Mouse (Mus musculus) CD4-positive helper T cell, adult 2 months (primary cell): ENCODE results near the gene Dag1.
A peak's percentile ranks its signal among the peaks of the same experiment; 100 is the strongest.
"Not testable (repeated sequence)": the region's sequence is repeated elsewhere in the genome, so short reads cannot be mapped to it uniquely, and the experiment has no call there.

Experiments
- DNase-seq: peaks from one replicate; pipeline ENCODE4 v3.0.0-alpha.2; 2012; ENCODE audit warnings: low read depth, missing footprints, low spot score

The Dag1 gene

DNA sequence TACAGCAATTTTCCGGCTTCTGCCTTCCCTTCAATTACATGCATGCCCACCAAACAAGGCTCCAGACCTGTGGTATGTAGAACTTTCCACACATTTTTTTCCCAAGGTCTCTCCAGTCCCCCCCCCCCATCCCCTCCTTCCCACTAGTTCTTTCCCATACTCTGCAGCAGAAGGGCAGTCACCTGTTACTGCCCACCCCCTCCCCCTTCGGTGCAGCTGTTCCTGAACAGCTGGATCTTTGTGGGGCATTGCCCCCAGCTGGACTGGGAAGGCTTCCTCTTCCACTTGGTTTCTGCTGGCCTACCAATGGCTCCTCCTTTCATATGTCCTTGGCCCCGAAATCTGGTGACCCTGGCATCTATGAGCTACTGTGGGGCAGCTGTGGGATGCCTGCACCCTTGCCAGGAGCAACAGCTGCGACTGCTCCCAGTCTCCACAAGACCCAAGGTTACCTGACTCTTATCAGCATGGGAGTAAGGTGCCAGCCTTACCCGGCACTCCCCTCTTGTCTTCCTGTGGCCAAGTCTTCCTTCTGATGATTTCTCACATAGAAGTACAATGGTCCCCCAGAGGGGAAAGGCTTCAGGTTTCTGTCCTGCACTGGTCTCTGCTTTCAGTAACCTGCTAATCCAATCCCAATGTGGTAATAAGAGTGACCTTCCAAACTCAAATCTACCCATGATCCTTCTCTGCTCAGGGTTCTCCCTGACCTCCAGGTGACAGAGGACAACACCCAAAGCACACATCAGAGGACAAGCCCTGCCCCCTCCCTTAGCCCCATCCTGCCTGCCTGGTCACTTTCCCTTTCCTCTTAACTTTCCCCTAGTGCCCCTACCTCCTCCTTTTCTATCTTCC lies 10.9 kb upstream of the Dag1 start:
- no peak for DNase-seq

DNA sequence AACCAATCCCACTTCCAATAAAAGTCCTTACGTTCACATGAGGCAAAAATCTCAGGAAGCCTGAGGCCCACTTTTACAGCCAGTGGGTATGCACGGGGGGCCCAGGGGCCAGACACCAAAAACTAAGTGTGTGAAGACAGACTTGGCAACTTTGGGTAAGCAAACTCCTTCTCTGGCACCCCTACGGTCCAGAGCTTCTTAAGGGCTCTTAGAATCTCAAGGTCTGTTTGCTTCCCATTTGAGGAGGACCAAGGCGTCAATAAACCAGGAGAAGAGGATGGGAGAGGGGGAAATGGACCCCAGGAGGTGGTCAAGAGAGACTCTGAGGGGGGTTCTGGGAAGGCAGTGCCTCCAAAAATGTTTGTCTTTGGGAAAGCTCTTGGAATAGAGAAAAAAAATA lies 9.7 kb upstream of the Dag1 start:
- no peak for DNase-seq

DNA sequence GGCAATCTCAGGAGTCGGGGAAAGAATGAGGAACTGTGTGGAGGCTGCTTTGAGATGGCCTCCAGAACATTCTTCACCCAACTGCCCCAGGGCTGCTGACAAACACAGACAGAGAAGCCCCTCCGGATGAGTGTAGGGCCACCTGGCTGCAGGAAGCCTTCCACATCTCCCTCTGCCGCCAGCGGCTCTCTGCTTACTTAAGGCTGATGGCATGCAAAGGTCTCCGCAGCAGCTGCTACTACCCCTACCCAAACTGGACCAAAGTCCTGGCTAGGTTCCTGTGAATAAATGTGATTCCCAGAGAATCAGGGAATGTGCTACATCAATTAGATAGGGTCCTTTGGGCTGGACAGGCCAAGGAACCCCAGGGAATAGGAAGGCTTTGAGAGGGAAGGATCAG lies 8.9 kb upstream of the Dag1 start:
- no peak for DNase-seq

- no peak for DNase-seq
Measured at GRCm38 (mm10) chr9:108271941-108272340, 8.2 kb upstream of the Dag1 start.

DNA sequence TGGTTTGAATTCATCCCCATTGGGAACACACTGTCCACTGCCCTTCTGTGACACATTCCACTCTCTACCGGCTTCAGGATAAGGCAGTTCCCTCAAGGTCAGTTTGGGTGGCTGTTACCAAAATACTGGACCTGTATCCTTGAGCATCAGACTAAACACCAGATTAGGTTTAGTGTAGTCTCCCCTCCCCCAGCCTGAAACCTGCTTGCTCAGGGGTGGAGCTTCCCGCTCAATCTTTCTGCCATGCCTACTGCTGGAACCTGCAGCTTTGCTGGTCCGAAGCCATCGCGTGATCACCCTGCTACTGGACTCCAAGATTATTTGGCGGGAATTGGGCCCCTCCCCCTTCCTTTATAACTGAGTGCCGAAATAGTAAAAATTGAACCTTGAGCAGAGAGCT lies 4.9 kb upstream of the Dag1 start:
- DNase-seq: not testable (repeated sequence)

- DNase-seq: no peak
Measured at GRCm38 (mm10) chr9:108267691-108268090, 3.9 kb upstream of the Dag1 start.

GRCm38 (mm10) chr9:108266261-108266935 lies 2.6 kb upstream of the Dag1 start:
- no peak for DNase-seq

DNA sequence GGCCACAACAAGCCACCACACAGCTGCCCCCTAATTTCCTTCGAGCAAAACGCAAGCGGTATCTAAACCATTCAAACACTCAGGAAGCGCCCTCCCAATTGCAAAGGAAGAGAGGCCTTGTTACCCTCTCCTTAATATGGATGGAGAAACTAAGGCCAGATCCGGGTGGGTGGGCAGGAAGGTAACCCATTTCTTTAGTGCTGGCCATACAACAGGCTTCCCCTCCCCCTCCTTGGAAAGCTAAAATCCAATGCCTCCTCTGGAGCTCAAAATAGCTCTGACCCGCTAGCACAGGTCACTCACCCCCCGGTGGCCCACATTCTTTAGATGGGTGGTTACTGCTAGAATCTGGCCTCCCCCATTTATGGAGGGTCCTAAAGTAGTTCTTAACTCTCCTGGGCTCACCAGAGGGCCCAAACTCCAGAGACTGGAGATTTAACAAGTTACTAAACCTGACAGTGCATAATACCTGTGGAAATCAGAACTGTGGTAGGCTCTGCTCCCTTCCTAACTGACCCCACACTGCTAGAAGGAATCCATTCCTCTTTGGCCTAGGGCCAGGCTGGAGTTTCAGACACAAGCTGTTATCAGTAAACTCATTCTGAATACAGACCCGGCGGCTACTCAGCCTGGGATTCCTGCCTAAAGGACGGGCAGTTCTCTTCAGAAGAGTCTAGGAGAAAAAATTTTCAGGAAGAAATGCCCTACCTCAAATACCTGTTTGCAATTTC lies 598 bp upstream of the Dag1 start:
- DNase-seq: no peak

- no peak for DNase-seq
Measured at GRCm38 (mm10) chr9:108263131-108263681, 552 bp downstream of the Dag1 start.

- no peak for DNase-seq
Measured at GRCm38 (mm10) chr9:108262494-108263049, 1.2 kb downstream of the Dag1 start.

GRCm38 (mm10) chr9:108261865-108262264 lies 1.9 kb downstream of the Dag1 start:
- DNase-seq: no peak

- no peak for DNase-seq
Measured at GRCm38 (mm10) chr9:108260526-108260925, 3.2 kb downstream of the Dag1 start.

- DNase-seq: no peak
Measured at GRCm38 (mm10) chr9:108252766-108253165, 11.0 kb downstream of the Dag1 start.

- no peak for DNase-seq
Measured at GRCm38 (mm10) chr9:108251877-108252276, 11.9 kb downstream of the Dag1 start.

DNA sequence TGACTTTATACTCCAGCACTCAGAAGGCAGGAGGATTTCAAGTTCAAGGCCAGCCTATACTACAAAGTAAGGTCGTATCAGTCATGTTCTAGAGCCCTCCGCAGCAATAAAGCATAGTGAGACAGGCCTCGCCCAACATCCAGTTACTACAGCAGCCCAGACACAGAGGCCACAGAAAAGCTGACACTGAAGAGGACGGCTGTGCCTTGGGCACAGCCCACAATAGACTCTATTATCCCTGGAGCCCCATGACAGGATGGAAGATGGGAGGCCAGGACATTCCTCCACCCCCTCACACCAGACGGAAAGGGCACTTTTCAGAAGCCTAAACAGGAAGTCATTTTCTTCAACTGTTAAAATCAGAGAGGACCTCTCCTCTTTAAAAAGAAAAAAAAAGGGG lies 14.8 kb downstream of the Dag1 start:
- no peak for DNase-seq

- DNase-seq: peak; percentile 35
Measured at GRCm38 (mm10) chr9:108244984-108245383, 18.8 kb downstream of the Dag1 start.

DNA sequence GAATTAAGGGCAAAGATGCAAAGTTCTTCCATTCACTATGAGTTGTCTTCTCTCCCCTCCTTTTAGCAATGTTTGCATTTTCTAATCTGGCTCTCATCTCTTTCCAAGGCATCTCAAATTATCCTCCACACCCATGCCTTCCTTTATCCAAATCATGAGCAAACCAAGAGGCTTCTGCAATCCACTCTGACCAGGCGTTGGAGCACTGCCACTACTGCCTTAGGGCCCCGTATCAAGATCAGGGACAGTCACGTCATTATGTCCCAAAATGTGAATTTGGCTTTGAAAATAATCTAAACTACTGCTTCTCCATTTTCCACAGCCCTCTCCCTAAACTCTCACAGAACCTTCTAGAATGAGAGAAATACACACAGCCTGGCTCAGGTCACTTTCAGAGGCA lies 19.2 kb downstream of the Dag1 start:
- DNase-seq: no peak

- DNase-seq: no peak
Measured at GRCm38 (mm10) chr9:108239951-108240350, 23.8 kb downstream of the Dag1 start.

- no peak for DNase-seq
Measured at GRCm38 (mm10) chr9:108238831-108239230, 24.9 kb downstream of the Dag1 start.

GRCm38 (mm10) chr9:108238402-108238801 lies 25.4 kb downstream of the Dag1 start:
- no peak for DNase-seq

- no peak for DNase-seq
Measured at GRCm38 (mm10) chr9:108234682-108235081, 29.1 kb downstream of the Dag1 start.

GRCm38 (mm10) chr9:108232908-108233307 lies 30.9 kb downstream of the Dag1 start:
- DNase-seq: no peak
